ENCODE assay signal across 8 mouse cellular contexts in genomic region chr9:65345439-65345838, GRCm38 (mm10). TPM values are rescaled to one million over a fixed set of nuclear protein-coding genes. Genes with fewer than 3 reads are reported as not detected.
DNase-seq lines count a peak whose midpoint lies in the region; ATAC-seq and TF ChIP-seq lines count a peak whose summit lies in the region.
"Not testable (repeated sequence)": the region's sequence is repeated elsewhere in the genome, so short reads cannot be mapped to it uniquely, and the experiment has no call there.

No protein-coding gene starts in this region.

- H3K27me3 ChIP-seq in forebrain, embryonic 11.5 days (ENCODE audit: control insufficient read depth, insufficient read depth, low read length); heart, embryonic 13.5 days (replicated peaks); kidney, adult 2 months (replicated peaks; ENCODE audit: control insufficient read depth, insufficient read depth, low read length); limb, embryonic 15.5 days; midbrain, embryonic 10.5 days (ENCODE audit: low read depth, poor library complexity, severe bottlenecking): not testable (repeated sequence)

- ATAC-seq in forebrain, embryonic 11.5 days (replicated peaks; ENCODE audit: low FRiP score); heart, embryonic 13.5 days (ENCODE audit: extremely low read depth, insufficient number of reproducible peaks, low FRiP score, low TSS enrichment); limb, embryonic 15.5 days (ENCODE audit: insufficient number of reproducible peaks, low FRiP score, low TSS enrichment, low read depth): not testable (repeated sequence)

- DNase-seq in 3T3-L1 (ENCODE audit: low read depth, low spot score): peak; percentile 30
- DNase-seq in cerebellum, adult 11 months: peak; percentile 9
- not testable (repeated sequence) for DNase-seq in forebrain, embryonic 11.5 days (ENCODE audit: low spot score); kidney, adult 2 months; midbrain, embryonic 10.5 days (ENCODE audit: low spot score)
- DNase-seq in right cerebral cortex, postnatal 10 days (ENCODE audit: low spot score in 2 of 2): peak; percentile 26 to 48

- WGBS in forebrain, embryonic 11.5 days: 69% methylated on average over 11 of the region's 11 CpGs
- WGBS in heart, embryonic 13.5 days: 65% methylated on average over 11 of the region's 11 CpGs
- 61% methylated on average over 11 of the region's 11 CpGs for WGBS in kidney, adult 2 months
- WGBS in limb, embryonic 15.5 days: 55% methylated on average over 11 of the region's 11 CpGs
- 72% methylated on average over 11 of the region's 11 CpGs for WGBS in midbrain, embryonic 10.5 days

- TF ChIP-seq POLR2A in kidney, adult 2 months (IDR thresholded peaks at IDR 0.05; ENCODE audit: low read depth, low read length): not testable (repeated sequence)

- TF ChIP-seq CTCF in kidney, adult 2 months (conservative IDR thresholded peaks at IDR 0.05; ENCODE audit: insufficient read depth, insufficient read length, low read depth, low read length): not testable (repeated sequence)

- not testable (repeated sequence) for H3K9me3 ChIP-seq in forebrain, embryonic 11.5 days (ENCODE audit: control insufficient read depth, low read length); limb, embryonic 15.5 days; midbrain, embryonic 10.5 days (replicated peaks)
- H3K9me3 ChIP-seq in heart, embryonic 13.5 days: peaks cover 10% of the 10 kb centered on the region

- not testable (repeated sequence) for H3K36me3 ChIP-seq in forebrain, embryonic 11.5 days (ENCODE audit: control insufficient read depth, insufficient read depth, low read length); heart, embryonic 13.5 days; kidney, adult 2 months (ENCODE audit: control insufficient read depth, insufficient read depth, low read length); limb, embryonic 15.5 days; midbrain, embryonic 10.5 days

- H3K9ac ChIP-seq in forebrain, embryonic 11.5 days (ENCODE audit: low read length): peak overlapping the region; percentile 94; the same call in 1 of the 2 replicates
- H3K9ac ChIP-seq in heart, embryonic 13.5 days: peak overlapping the region; percentile 96
- H3K9ac ChIP-seq in limb, embryonic 15.5 days: peak overlapping the region; percentile 98; the same call in 1 of the 2 replicates

- peak overlapping the region; percentile 96; the same call in 1 of the 2 replicates for H3K4me2 ChIP-seq in forebrain, embryonic 11.5 days (ENCODE audit: low read depth, low read length, severe bottlenecking)
- peak overlapping the region; percentile 87 for H3K4me2 ChIP-seq in heart, embryonic 13.5 days
- H3K4me2 ChIP-seq in limb, embryonic 15.5 days: peak overlapping the region; percentile 55

- peak overlapping the region; percentile 76; the same call in 1 of the 2 replicates for H3K27ac ChIP-seq in forebrain, embryonic 11.5 days (ENCODE audit: low read depth, low read length)
- peak overlapping the region; percentile 97 for H3K27ac ChIP-seq in heart, embryonic 13.5 days (replicated peaks)
- H3K27ac ChIP-seq in kidney, adult 2 months (ENCODE audit: insufficient read depth, low read depth, low read length): peak overlapping the region; percentile 84
- peak overlapping the region; percentile 96 for H3K27ac ChIP-seq in limb, embryonic 15.5 days
- H3K27ac ChIP-seq in midbrain, embryonic 10.5 days (replicated peaks): peak overlapping the region; percentile 92

- H3K4me1 ChIP-seq in forebrain, embryonic 11.5 days (replicated peaks; ENCODE audit: control insufficient read depth, insufficient read depth, low read length); kidney, adult 2 months (ENCODE audit: control insufficient read depth, insufficient read depth, low read length): not testable (repeated sequence)
- H3K4me1 ChIP-seq in heart, embryonic 13.5 days: peaks cover 29% of the 10 kb centered on the region
- H3K4me1 ChIP-seq in limb, embryonic 15.5 days: peaks cover 10% of the 10 kb centered on the region
- peaks cover 23% of the 10 kb centered on the region for H3K4me1 ChIP-seq in midbrain, embryonic 10.5 days

- peak overlapping the region; percentile 99 for H3K4me3 ChIP-seq in forebrain, embryonic 11.5 days (ENCODE audit: low read depth, low read length)
- H3K4me3 ChIP-seq in heart, embryonic 13.5 days: peak overlapping the region; percentile 99
- peak overlapping the region; percentile 78 for H3K4me3 ChIP-seq in kidney, adult 2 months (ENCODE audit: insufficient read depth, low read depth, low read length)
- H3K4me3 ChIP-seq in limb, embryonic 15.5 days: peak overlapping the region; percentile 99
- peak overlapping the region; percentile 100 for H3K4me3 ChIP-seq in midbrain, embryonic 10.5 days

RNA-seq across cellular contexts. Expression of gene Pdcd7, which starts 0.5 kb away (rescaled TPM):
- 13.1 and 15.6 TPM in 2 replicates for polyA plus RNA-seq in forebrain, embryonic 11.5 days (2014; fragmentation: Nextera tagmentation; extraction: Ambion mirVana)
- 5.3 and 5.9 TPM in 2 replicates for polyA plus RNA-seq in heart, embryonic 13.5 days (2015; fragmentation: Nextera tagmentation; extraction: Ambion mirVana)
- 6.0 and 6.1 TPM in 2 replicates for polyA plus RNA-seq in kidney, adult 2 months (2012; rRNA removed)
- polyA plus RNA-seq in limb, embryonic 15.5 days (2015; fragmentation: Nextera tagmentation; extraction: Ambion mirVana): 7.7 and 10.1 TPM in 2 replicates
- polyA plus RNA-seq in midbrain, embryonic 10.5 days (2016; fragmentation: Nextera tagmentation; extraction: Ambion mirVana): 8.1 and 8.4 TPM in 2 replicates

RNA-seq across cellular contexts. Expression of gene Ubap1l, which starts 15.4 kb away (rescaled TPM):
- 0.52 and 0.73 TPM in 2 replicates for polyA plus RNA-seq in forebrain, embryonic 11.5 days (2014; fragmentation: Nextera tagmentation; extraction: Ambion mirVana)
- polyA plus RNA-seq in heart, embryonic 13.5 days (2015; fragmentation: Nextera tagmentation; extraction: Ambion mirVana): 0.34 TPM in 1 of 2 replicates, not detected in the other
- polyA plus RNA-seq in kidney, adult 2 months (2012; rRNA removed): 0.25 and 0.33 TPM in 2 replicates
- 0.14 and 0.16 TPM in 2 replicates for polyA plus RNA-seq in limb, embryonic 15.5 days (2015; fragmentation: Nextera tagmentation; extraction: Ambion mirVana)
- 0.29 and 0.36 TPM in 2 replicates for polyA plus RNA-seq in midbrain, embryonic 10.5 days (2016; fragmentation: Nextera tagmentation; extraction: Ambion mirVana)

RNA-seq across cellular contexts. Expression of gene Kbtbd13, which starts 46.0 kb away (rescaled TPM):
- 0.29 and 0.48 TPM in 2 replicates for polyA plus RNA-seq in forebrain, embryonic 11.5 days (2014; fragmentation: Nextera tagmentation; extraction: Ambion mirVana)
- polyA plus RNA-seq in heart, embryonic 13.5 days (2015; fragmentation: Nextera tagmentation; extraction: Ambion mirVana): 1.7 and 2.3 TPM in 2 replicates
- 0.68 and 0.75 TPM in 2 replicates for polyA plus RNA-seq in kidney, adult 2 months (2012; rRNA removed)
- polyA plus RNA-seq in limb, embryonic 15.5 days (2015; fragmentation: Nextera tagmentation; extraction: Ambion mirVana): 1.9 TPM in 2 replicates
- 0.61 and 0.81 TPM in 2 replicates for polyA plus RNA-seq in midbrain, embryonic 10.5 days (2016; fragmentation: Nextera tagmentation; extraction: Ambion mirVana)

RNA-seq across cellular contexts. Expression of gene Clpx, which starts 51.4 kb away (rescaled TPM):
- 50.6 and 51.3 TPM in 2 replicates for polyA plus RNA-seq in forebrain, embryonic 11.5 days (2014; fragmentation: Nextera tagmentation; extraction: Ambion mirVana)
- polyA plus RNA-seq in heart, embryonic 13.5 days (2015; fragmentation: Nextera tagmentation; extraction: Ambion mirVana): 40.4 and 41.3 TPM in 2 replicates
- 24.4 and 25.8 TPM in 2 replicates for polyA plus RNA-seq in kidney, adult 2 months (2012; rRNA removed)
- 54.2 and 55.3 TPM in 2 replicates for polyA plus RNA-seq in limb, embryonic 15.5 days (2015; fragmentation: Nextera tagmentation; extraction: Ambion mirVana)
- polyA plus RNA-seq in midbrain, embryonic 10.5 days (2016; fragmentation: Nextera tagmentation; extraction: Ambion mirVana): 41.6 and 42.3 TPM in 2 replicates

RNA-seq across cellular contexts. Expression of gene Rasl12, which starts 52.9 kb away (rescaled TPM):
- 6.7 and 7.2 TPM in 2 replicates for polyA plus RNA-seq in forebrain, embryonic 11.5 days (2014; fragmentation: Nextera tagmentation; extraction: Ambion mirVana)
- polyA plus RNA-seq in heart, embryonic 13.5 days (2015; fragmentation: Nextera tagmentation; extraction: Ambion mirVana): 5.0 and 5.2 TPM in 2 replicates
- 9.5 and 11.3 TPM in 2 replicates for polyA plus RNA-seq in kidney, adult 2 months (2012; rRNA removed)
- 8.9 and 9.7 TPM in 2 replicates for polyA plus RNA-seq in limb, embryonic 15.5 days (2015; fragmentation: Nextera tagmentation; extraction: Ambion mirVana)
- polyA plus RNA-seq in midbrain, embryonic 10.5 days (2016; fragmentation: Nextera tagmentation; extraction: Ambion mirVana): 6.7 TPM in 2 replicates
